Mouse (Mus musculus) hindbrain, embryonic 12.5 days (tissue): ENCODE measurements around the gene Nfia. TPM values are rescaled to one million over a fixed set of nuclear protein-coding genes. Genes with fewer than 3 reads are reported as not detected.

ENCODE experiments used
- ATAC-seq: fragments of 200-750 bp; cut with Nextera tagmentation; 2 replicates; pipeline ENCODE4 v1.8.0; 2017; ENCODE audit warnings: moderate TSS enrichment; ENCODE audit not compliant: low FRiP score
- H3K27ac ChIP-seq: fragments of 300-500 bp; sonication (generic); 2 replicates; pipeline ENCODE4 v1.5.1; 2016; ENCODE audit warnings: mild to moderate bottlenecking
- H3K27me3 ChIP-seq: fragments of 300-500 bp; sonication (generic); 2 replicates; pipeline ENCODE4 v1.6.1; 2016; ENCODE audit warnings: mild to moderate bottlenecking
- H3K36me3 ChIP-seq: fragments of 300-500 bp; sonication (generic); 2 replicates; pipeline ENCODE4 v1.6.1; 2016; ENCODE audit warnings: mild to moderate bottlenecking
- H3K4me1 ChIP-seq: fragments of 300-500 bp; sonication (generic); 2 replicates; pipeline ENCODE4 v1.6.1; 2016
- H3K4me2 ChIP-seq: fragments of 300-500 bp; sonication (generic); replicated peaks from 2 replicates; pipeline ENCODE4 v1.6.1; 2016; ENCODE audit warnings: mild to moderate bottlenecking
- H3K4me3 ChIP-seq: fragments of 300-500 bp; sonication (generic); 2 replicates; pipeline ENCODE4 v1.5.1; 2016; ENCODE audit warnings: mild to moderate bottlenecking
- H3K9ac ChIP-seq: fragments of 300-500 bp; sonication (generic); 2 replicates; pipeline ENCODE4 v1.6.1; 2016; ENCODE audit warnings: mild to moderate bottlenecking, moderate library complexity
- H3K9me3 ChIP-seq: fragments of 300-500 bp; sonication (generic); replicated peaks from 2 replicates; pipeline ENCODE4 v1.6.1; 2016; ENCODE audit warnings: mild to moderate bottlenecking
- WGBS: fragments of 180-500 bp; shearing (Covaris S2); methylation state at CpG from one replicate; pipeline ENCODE4 v1.1.7; 2016; 5-methylcytosine and 5-hydroxymethylcytosine counted together
- polyA plus RNA-seq: library from polyadenylated mRNA; unstranded; fragments of >200 nt; fragmentation: Nextera tagmentation; extraction: Ambion mirVana; gene quantifications from 2 replicates; pipeline ENCODE4 v1.2.1, GENCODE M21; 2016

The Nfia gene
- polyA plus RNA-seq, 1 experiment from 2014 or later, result 58.4 TPM

DNA sequence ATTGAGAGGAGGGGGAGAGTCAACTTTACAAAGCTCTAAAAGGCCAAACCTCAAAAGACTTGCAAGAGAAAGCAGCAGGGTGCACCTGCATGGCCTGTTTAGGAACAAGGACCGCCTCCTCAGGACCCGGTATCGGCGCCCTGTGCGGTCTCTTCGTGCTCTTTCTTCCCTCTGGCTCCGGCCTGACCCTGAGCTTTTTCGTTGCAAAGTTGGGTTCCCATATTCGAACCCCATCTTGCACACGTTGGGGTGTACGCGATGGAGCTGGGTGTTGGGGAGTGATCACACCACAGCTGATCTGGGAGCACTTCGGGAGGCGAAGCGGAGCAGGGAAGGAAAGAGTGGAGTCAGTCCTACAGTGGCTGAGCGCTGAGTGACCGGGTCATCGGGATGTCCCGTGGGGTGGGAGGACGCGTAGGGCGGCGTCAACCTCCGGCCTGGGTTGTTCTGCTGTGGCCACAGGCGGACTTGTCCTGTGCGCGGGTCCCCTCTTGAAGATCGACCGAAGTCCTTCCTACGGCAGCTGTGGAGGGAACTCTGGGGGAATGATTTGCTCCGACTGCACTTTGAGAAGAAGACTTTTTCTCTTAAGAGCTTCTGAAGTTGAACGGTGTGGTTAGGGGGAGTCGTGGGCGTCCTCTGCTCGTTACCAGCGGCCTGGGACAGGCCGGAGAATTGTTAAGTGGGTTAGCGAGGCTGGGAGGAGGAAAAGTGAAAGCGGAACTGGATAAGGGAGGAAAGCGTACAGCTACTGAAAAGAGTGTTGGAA is 20.9 kb upstream of the Nfia start:
- peak overlapping the region; percentile 48 for H3K27ac ChIP-seq
- no peaks in the 10 kb centered on the region for H3K9me3 ChIP-seq
- peak overlapping the region; percentile 67 for H3K9ac ChIP-seq
- H3K4me2 ChIP-seq, result peak overlapping the region; percentile 71
- 2% methylated on average over 40 of the region's 40 CpGs for WGBS
- H3K27me3 ChIP-seq, result peaks cover 49% of the 10 kb centered on the region
- H3K36me3 ChIP-seq, result no peaks in the 10 kb centered on the region
- ATAC-seq, result peak; percentile 59
- peak overlapping the region; percentile 39 for H3K4me3 ChIP-seq
- peaks cover 26% of the 10 kb centered on the region for H3K4me1 ChIP-seq

GRCm38 (mm10) chr4:97752276-97753010 is 20.1 kb upstream of the Nfia start:
- peaks cover 51% of the 10 kb centered on the region for H3K27me3 ChIP-seq
- peaks cover 30% of the 10 kb centered on the region for H3K4me1 ChIP-seq
- H3K36me3 ChIP-seq, result no peaks in the 10 kb centered on the region
- no peak overlapping the region for H3K27ac ChIP-seq
- H3K9ac ChIP-seq, result no peak overlapping the region
- H3K9me3 ChIP-seq, result no peaks in the 10 kb centered on the region
- H3K4me2 ChIP-seq, result peak overlapping the region; percentile 71
- 14% methylated on average over 5 of the region's 5 CpGs for WGBS
- H3K4me3 ChIP-seq, result peak overlapping the region; percentile 39
- ATAC-seq, result no peak

DNA sequence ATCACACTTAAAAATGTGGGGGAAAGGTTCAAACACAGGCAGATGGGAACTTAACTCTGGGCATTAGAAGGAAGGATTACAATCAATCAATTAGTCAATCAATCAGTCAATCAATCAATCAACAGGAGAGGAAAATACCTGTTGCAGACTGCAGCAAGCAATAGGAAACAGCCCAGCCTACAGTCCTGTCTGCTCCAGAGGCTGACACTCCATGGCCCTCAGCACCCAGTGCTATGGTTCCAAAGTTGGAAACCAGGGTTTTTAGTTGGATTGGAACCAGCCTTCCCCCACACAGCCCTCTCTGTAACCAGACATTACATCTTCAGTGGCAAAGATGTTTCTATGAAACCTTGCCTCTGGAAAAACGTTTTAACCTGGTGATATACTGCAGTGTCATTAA is 19.0 kb upstream of the Nfia start:
- Histone ChIP-seq H3K36me3 (no peaks in the 10 kb centered on the region), H3K9ac (no peak overlapping the region), H3K27ac (no peak overlapping the region), H3K4me1 (peaks cover 35% of the 10 kb centered on the region), H3K27me3 (peaks cover 51% of the 10 kb centered on the region), H3K4me3 (no peak overlapping the region), H3K9me3 (no peaks in the 10 kb centered on the region), H3K4me2 (no peak overlapping the region)
- 9% methylated on average over 1 of the region's 1 CpGs for WGBS
- no peak for ATAC-seq

DNA sequence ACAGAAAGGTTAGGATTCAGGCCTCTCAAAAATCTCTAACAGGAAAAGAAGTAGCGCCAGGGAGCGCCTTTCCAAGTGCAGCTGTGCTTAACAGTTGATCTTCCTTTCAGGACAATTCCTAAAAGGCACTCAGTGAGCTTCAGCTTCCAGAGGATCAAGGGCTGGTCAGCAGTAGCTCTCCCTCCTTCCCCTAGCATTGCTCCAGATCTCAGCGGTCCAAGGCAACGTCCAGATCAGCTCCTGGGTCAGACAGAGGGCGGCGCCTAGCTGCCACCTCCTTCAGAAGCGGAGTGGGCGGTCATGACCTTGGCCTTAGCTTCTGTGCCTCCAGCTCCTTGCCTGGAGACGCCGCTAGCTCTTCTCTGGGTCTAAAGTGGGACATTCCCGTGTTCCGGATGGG is 18.3 kb upstream of the Nfia start:
- H3K36me3 ChIP-seq, result no peaks in the 10 kb centered on the region
- H3K27me3 ChIP-seq, result peaks cover 54% of the 10 kb centered on the region
- H3K9ac ChIP-seq, result no peak overlapping the region
- no peak overlapping the region for H3K4me2 ChIP-seq
- no peak overlapping the region for H3K27ac ChIP-seq
- H3K4me3 ChIP-seq, result no peak overlapping the region
- ATAC-seq, result no peak
- peaks cover 39% of the 10 kb centered on the region for H3K4me1 ChIP-seq
- WGBS, result 10% methylated on average over 12 of the region's 12 CpGs
- no peaks in the 10 kb centered on the region for H3K9me3 ChIP-seq

GRCm38 (mm10) chr4:97757207-97757977 is 15.1 kb upstream of the Nfia start:
- H3K27ac ChIP-seq, result peak overlapping the region; percentile 77
- H3K4me2 ChIP-seq, result peak overlapping the region; percentile 77
- peaks cover 22% of the 10 kb centered on the region for H3K4me1 ChIP-seq
- H3K27me3 ChIP-seq, result peaks cover 49% of the 10 kb centered on the region
- under 1% methylated on average over 38 of the region's 38 CpGs for WGBS
- H3K36me3 ChIP-seq, result no peaks in the 10 kb centered on the region
- peak overlapping the region; percentile 43 for H3K4me3 ChIP-seq
- peak overlapping the region; percentile 66 for H3K9ac ChIP-seq
- ATAC-seq, result peak; percentile 80
- H3K9me3 ChIP-seq, result no peaks in the 10 kb centered on the region

DNA sequence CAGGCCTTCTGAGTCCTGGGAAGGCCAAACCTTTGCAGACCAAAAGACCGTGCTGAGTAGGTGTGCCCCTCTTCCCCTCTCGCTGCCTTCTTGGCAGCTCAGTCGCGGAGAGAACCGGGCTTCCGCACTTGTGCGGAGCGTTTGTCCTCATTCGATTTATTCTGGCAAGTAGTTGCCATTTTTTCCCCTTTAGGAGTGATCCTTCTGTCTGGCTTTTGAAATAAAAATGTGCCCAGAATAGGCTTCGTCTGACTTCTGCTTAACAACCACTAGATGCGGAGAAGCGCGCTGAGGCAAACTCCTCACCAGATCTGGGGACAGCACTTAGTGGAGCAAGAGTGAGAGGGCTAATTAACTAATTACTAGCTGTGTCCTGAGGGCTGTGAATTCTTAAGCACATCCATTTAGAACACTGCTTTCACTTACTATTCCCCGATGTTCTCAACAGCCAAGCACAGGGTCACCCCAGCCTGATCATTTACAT is 14.5 kb upstream of the Nfia start:
- H3K36me3 ChIP-seq, result no peaks in the 10 kb centered on the region
- peak overlapping the region; percentile 66 for H3K9ac ChIP-seq
- H3K27ac ChIP-seq, result peak overlapping the region; percentile 77
- peaks cover 21% of the 10 kb centered on the region for H3K4me1 ChIP-seq
- peak; percentile 66 for ATAC-seq
- no peaks in the 10 kb centered on the region for H3K9me3 ChIP-seq
- under 1% methylated on average over 14 of the region's 14 CpGs for WGBS
- H3K27me3 ChIP-seq, result peaks cover 43% of the 10 kb centered on the region
- H3K4me3 ChIP-seq, result peak overlapping the region; percentile 43
- H3K4me2 ChIP-seq, result peak overlapping the region; percentile 77

- no peaks in the 10 kb centered on the region for H3K36me3 ChIP-seq
- H3K4me3 ChIP-seq, result peak overlapping the region; percentile 43
- H3K27ac ChIP-seq, result peak overlapping the region; percentile 77; the same call in 1 of the 2 replicates
- peak overlapping the region; percentile 77 for H3K4me2 ChIP-seq
- H3K4me1 ChIP-seq, result peaks cover 21% of the 10 kb centered on the region
- peak overlapping the region; percentile 66; the same call in 1 of the 2 replicates for H3K9ac ChIP-seq
- WGBS, result 23% methylated on average over 3 of the region's 3 CpGs
- ATAC-seq, result no peak
- peaks cover 37% of the 10 kb centered on the region for H3K27me3 ChIP-seq
- no peaks in the 10 kb centered on the region for H3K9me3 ChIP-seq
Observed at GRCm38 (mm10) chr4:97758661-97759060, 13.9 kb upstream of the Nfia start.

GRCm38 (mm10) chr4:97764616-97765015 is 7.9 kb upstream of the Nfia start:
- WGBS, result 23% methylated on average over 4 of the region's 4 CpGs
- ATAC-seq, result no peak
- no peaks in the 10 kb centered on the region for H3K27me3 ChIP-seq

GRCm38 (mm10) chr4:97765341-97766020 is 7.1 kb upstream of the Nfia start:
- Histone ChIP-seq H3K9me3 (no peaks in the 10 kb centered on the region), H3K27me3 (no peaks in the 10 kb centered on the region), H3K9ac (no peak overlapping the region), H3K4me2 (no peak overlapping the region), H3K4me3 (no peak overlapping the region), H3K36me3 (no peaks in the 10 kb centered on the region), H3K4me1 (no peaks in the 10 kb centered on the region), H3K27ac (no peak overlapping the region)
- WGBS, result 75% methylated on average over 4 of the region's 4 CpGs
- ATAC-seq, result no peak

More at GRCm38 (mm10) chr4:97764616-97765015, 7.9 kb upstream of the Nfia start:
- no peaks in the 10 kb centered on the region for H3K9me3 ChIP-seq
- H3K27ac ChIP-seq, result no peak overlapping the region
- H3K4me3 ChIP-seq, result no peak overlapping the region
- no peaks in the 10 kb centered on the region for H3K4me1 ChIP-seq
- no peak overlapping the region for H3K9ac ChIP-seq
- H3K36me3 ChIP-seq, result no peaks in the 10 kb centered on the region
- no peak overlapping the region for H3K4me2 ChIP-seq

DNA sequence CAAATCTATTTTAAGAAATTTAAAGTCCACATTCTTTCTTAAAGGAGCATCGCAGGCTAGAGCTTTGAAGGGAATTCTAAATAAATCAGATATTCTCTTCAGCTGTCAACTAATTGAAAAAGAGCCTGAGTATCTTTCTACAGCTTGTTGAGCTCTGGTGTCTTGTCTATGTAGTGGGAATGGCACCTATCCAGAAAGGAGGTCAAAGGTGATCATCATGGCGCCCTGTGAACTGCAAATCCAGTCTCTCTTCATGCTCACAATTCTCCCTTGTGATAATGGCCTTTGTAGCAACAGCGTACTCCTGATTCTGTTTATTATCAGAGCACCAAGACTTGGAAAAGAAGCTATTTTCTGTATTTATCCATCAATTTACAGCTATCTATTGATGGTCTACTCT is 6.4 kb upstream of the Nfia start:
- Histone ChIP-seq H3K36me3 (no peaks in the 10 kb centered on the region), H3K9ac (no peak overlapping the region), H3K27me3 (no peaks in the 10 kb centered on the region), H3K4me1 (no peaks in the 10 kb centered on the region), H3K4me3 (no peak overlapping the region), H3K27ac (no peak overlapping the region), H3K9me3 (no peaks in the 10 kb centered on the region), H3K4me2 (no peak overlapping the region)
- WGBS, result 86% methylated on average over 3 of the region's 3 CpGs
- no peak for ATAC-seq

DNA sequence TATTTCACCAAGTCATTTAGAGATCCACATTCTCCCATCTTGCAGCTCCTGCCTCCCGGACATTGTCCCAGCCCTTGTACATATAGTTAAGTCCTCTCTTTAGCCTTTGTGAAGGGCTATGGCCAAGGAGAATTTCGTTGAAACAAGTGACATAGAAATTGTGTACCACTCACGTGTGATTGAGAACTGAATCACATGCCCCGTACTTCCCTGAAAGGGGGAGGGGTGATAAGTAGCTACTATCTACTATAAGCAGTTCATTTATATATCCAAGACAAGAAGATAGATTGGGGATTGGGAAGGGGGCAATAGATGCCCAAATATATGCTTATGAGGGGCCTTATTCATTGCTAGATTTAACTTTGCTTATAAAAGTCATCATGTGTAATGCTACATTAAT is 5.5 kb upstream of the Nfia start:
- 79% methylated on average over 4 of the region's 4 CpGs for WGBS
- H3K4me3 ChIP-seq, result no peak overlapping the region

More for the DNA sequence above, 5.5 kb upstream of the Nfia start:
- H3K4me1 ChIP-seq, result no peaks in the 10 kb centered on the region
- no peaks in the 10 kb centered on the region for H3K36me3 ChIP-seq
- no peak overlapping the region for H3K9ac ChIP-seq
- H3K27ac ChIP-seq, result no peak overlapping the region
- H3K27me3 ChIP-seq, result no peaks in the 10 kb centered on the region
- ATAC-seq, result no peak
- H3K4me2 ChIP-seq, result no peak overlapping the region
- no peaks in the 10 kb centered on the region for H3K9me3 ChIP-seq
